Mouse (Mus musculus) myocyte (in vitro differentiated cells): ENCODE measurements around the gene Dnajb7. TPM values are rescaled to one million over a fixed set of nuclear protein-coding genes. Genes with fewer than 3 reads are reported as not detected.
A peak's percentile ranks its signal among the peaks of the same experiment; 100 is the strongest.

Experiments
- H3K27me3 ChIP-seq: one replicate; pipeline ENCODE4 v1.6.1; 2011; ENCODE audit not compliant: control insufficient read depth, insufficient read depth, insufficient read length
- H3K36me3 ChIP-seq: one replicate; pipeline ENCODE4 v1.6.1; 2011; ENCODE audit not compliant: control insufficient read depth, insufficient read depth
- H3K4me2 ChIP-seq: one replicate; pipeline ENCODE4 v1.6.1; 2011; ENCODE audit warnings: low read depth, control low read depth
- H3K4me3 ChIP-seq: one replicate; pipeline ENCODE4 v1.5.1; 2011; ENCODE audit warnings: mild to moderate bottlenecking, control low read depth, moderate library complexity
- H3K79me2 ChIP-seq: one replicate; pipeline ENCODE4 v1.6.1; 2011; ENCODE audit not compliant: control insufficient read depth, insufficient read depth
- H3ac ChIP-seq: one replicate; pipeline ENCODE4 v1.6.1; 2011; ENCODE audit not compliant: control insufficient read depth, insufficient read length
- CEBPB ChIP-seq: IDR thresholded peaks from 2 replicates; pipeline ENCODE4 v1.6.1; 2011; ENCODE audit warnings: mild to moderate bottlenecking, moderate library complexity; ENCODE audit not compliant: poor library complexity, insufficient read depth, severe bottlenecking
- E2F4 ChIP-seq: IDR thresholded peaks from one replicate; pipeline ENCODE4 v1.6.1; 2011; ENCODE audit warnings: mild to moderate bottlenecking, control low read depth, moderate library complexity; ENCODE audit not compliant: insufficient read depth
- MAX ChIP-seq: IDR thresholded peaks from one replicate; pipeline ENCODE4 v1.6.1; 2011; ENCODE audit warnings: low read depth, mild to moderate bottlenecking, control low read depth
- MYOD1 ChIP-seq, 3 experiments: IDR thresholded peaks; one replicate each; pipeline ENCODE4 v1.6.1; 2011; ENCODE audit warnings: control low read depth in 2 of 3, low read depth in 2 of 3, mild to moderate bottlenecking in 2 of 3, moderate library complexity in 1 of 3; ENCODE audit not compliant: insufficient read length in 2 of 3, control insufficient read depth in 1 of 3
- MYOG ChIP-seq, 3 experiments: IDR thresholded peaks; one replicate each; pipeline ENCODE4 v1.6.1; 2011; ENCODE audit warnings: control low read depth in 2 of 3, low read depth in 2 of 3, mild to moderate bottlenecking in 2 of 3; ENCODE audit not compliant: insufficient read length in 2 of 3, control insufficient read depth in 1 of 3, insufficient read depth in 1 of 3
- POLR2A ChIP-seq: IDR thresholded peaks from one replicate; pipeline ENCODE4 v1.6.1; 2011; ENCODE audit warnings: low read depth, mild to moderate bottlenecking, control low read depth, moderate library complexity; ENCODE audit not compliant: insufficient read length
- POLR2AphosphoS2 ChIP-seq: IDR thresholded peaks from one replicate; pipeline ENCODE4 v1.6.1; 2011; ENCODE audit warnings: low read depth, control low read depth; ENCODE audit not compliant: insufficient read length
- REST ChIP-seq: IDR thresholded peaks from one replicate; pipeline ENCODE4 v1.6.1; 2011; ENCODE audit warnings: mild to moderate bottlenecking, control low read depth, moderate library complexity; ENCODE audit not compliant: insufficient read depth, insufficient read length
- SRF ChIP-seq: IDR thresholded peaks from one replicate; pipeline ENCODE4 v1.6.1; 2011; ENCODE audit warnings: low read depth; ENCODE audit not compliant: control insufficient read depth, insufficient read length
- TCF12 ChIP-seq: IDR thresholded peaks from one replicate; pipeline ENCODE4 v1.6.1; 2011; ENCODE audit warnings: mild to moderate bottlenecking, control low read depth; ENCODE audit not compliant: poor library complexity, insufficient read depth, severe bottlenecking
- TCF3 ChIP-seq: IDR thresholded peaks from one replicate; pipeline ENCODE4 v1.6.1; 2011; ENCODE audit warnings: low read depth, control low read depth; ENCODE audit not compliant: insufficient read length
- USF1 ChIP-seq: IDR thresholded peaks from one replicate; pipeline ENCODE4 v1.6.1; 2011; ENCODE audit warnings: low read depth, mild to moderate bottlenecking, control low read depth, moderate library complexity
- polyA plus RNA-seq: library from polyadenylated mRNA; unstranded; fragments of >200 nt; fragmentation: generic; extraction: Trizol; gene quantifications from one replicate; pipeline ENCODE4 v1.2.1, GENCODE M21; 2012; ENCODE audit warnings: missing spikeins

Gene Dnajb7
- polyA plus RNA-seq, 1 experiment = 0.06 TPM

- no peaks in the 10 kb centered on the region for H3K27me3 ChIP-seq
- no peak overlapping the region for H3ac ChIP-seq
- TF ChIP-seq SRF (no peak), POLR2AphosphoS2 (no peak), MYOD1 (IDR thresholded peaks at IDR 0.05; ENCODE audit: control insufficient read depth in 1 of 3, insufficient read length in 2 of 3, low read depth in 2 of 3) (no peak), MYOG (IDR thresholded peaks at IDR 0.05; ENCODE audit: control insufficient read depth in 1 of 3, insufficient read depth in 1 of 3, insufficient read length in 2 of 3, low read depth in 2 of 3) (no peak), TCF12 (no peak), POLR2A (no peak)
- no peak overlapping the region for H3K4me3 ChIP-seq
- H3K36me3 ChIP-seq = peaks cover 45% of the 10 kb centered on the region
- H3K79me2 ChIP-seq = peaks cover 83% of the 10 kb centered on the region
- no peak overlapping the region for H3K4me2 ChIP-seq
Observed at GRCm38 (mm10) chr15:81392997-81393396, 15.1 kb downstream of the Dnajb7 start.

- Histone ChIP-seq H3ac (no peak overlapping the region), H3K4me3 (no peak overlapping the region), H3K36me3 (peaks cover 81% of the 10 kb centered on the region), H3K79me2 (peaks cover 29% of the 10 kb centered on the region), H3K4me2 (no peak overlapping the region), H3K27me3 (no peaks in the 10 kb centered on the region)
- TF ChIP-seq TCF3 (no peak), POLR2A (no peak), REST (no peak), MAX (no peak), MYOD1 (IDR thresholded peaks at IDR 0.05; ENCODE audit: control insufficient read depth in 1 of 3, insufficient read length in 2 of 3, low read depth in 2 of 3) (no peak), TCF12 (no peak)
Observed at GRCm38 (mm10) chr15:81386327-81386726, 21.8 kb downstream of the Dnajb7 start.

DNA sequence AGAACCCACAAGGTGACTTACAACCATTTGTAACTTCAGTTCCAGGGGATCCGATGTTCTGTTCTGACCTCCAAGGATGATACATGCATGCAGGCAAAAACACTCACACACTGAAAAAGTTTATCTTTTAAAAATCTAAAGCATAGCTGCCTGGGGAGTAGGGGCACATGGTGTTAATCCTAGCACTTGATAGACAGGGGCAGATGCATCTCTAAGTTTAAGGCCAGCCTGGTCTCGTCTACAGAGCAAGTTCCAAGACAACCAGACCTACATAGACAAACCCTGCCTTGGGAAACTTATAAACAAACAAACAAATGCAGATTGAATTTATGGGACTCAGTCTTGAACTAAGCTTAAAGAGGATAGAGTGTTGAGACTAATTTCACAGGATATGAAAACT lies 29.3 kb downstream of the Dnajb7 start:
- Histone ChIP-seq H3K27me3 (no peaks in the 10 kb centered on the region), H3K4me2 (no peak overlapping the region), H3K79me2 (peaks cover 9% of the 10 kb centered on the region), H3K36me3 (peaks cover 81% of the 10 kb centered on the region), H3K4me3 (no peak overlapping the region), H3ac (no peak overlapping the region)
- TF ChIP-seq USF1 (no peak), MYOD1 (IDR thresholded peaks at IDR 0.05; ENCODE audit: control insufficient read depth in 1 of 3, insufficient read length in 2 of 3, low read depth in 2 of 3) (peak in 2 of 3 experiments; percentile 69 to 77)

DNA sequence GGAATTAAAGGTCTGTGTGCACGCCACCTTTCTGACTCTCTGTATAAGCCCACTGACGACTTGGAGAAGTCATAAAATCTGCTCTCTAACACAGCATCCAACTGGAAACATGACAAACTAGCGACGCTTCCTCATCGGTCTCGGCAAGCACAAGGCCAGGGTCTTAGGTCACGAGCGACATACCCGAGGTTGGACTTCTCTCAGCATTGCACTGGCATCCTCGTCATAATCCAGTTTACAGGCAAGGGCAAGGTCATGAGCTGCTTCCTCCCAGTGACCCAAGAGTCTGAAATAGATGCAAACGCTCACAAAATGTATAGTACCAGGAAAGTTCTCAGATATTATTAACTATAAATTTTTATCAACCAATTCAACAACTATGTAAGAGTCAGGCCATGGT lies 33.5 kb downstream of the Dnajb7 start:
- Histone ChIP-seq H3K36me3 (peaks cover 79% of the 10 kb centered on the region), H3ac (no peak overlapping the region), H3K4me3 (no peak overlapping the region)

DNA sequence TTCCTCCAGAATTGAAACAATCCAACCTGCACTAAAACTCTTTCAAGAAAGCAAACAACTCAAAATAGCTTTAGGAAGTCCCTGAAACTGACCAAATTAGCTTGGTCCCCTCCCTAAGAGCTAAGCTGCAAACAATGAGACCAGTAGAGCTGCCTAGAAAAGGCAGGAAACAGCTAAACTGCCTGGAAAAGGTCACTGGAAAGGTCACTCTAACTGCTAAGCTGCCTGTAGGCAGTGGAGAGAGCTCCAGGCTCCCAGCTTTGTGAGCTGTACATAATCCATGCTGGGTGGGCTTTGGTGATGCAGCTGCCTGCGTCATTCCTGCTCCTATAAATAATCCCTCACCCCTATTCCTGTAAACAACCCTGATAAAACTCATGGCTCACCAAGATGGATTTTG lies 37.7 kb downstream of the Dnajb7 start:
- no peak overlapping the region for H3ac ChIP-seq
- no peaks in the 10 kb centered on the region for H3K27me3 ChIP-seq
- H3K79me2 ChIP-seq = no peaks in the 10 kb centered on the region

More for the DNA sequence above, 33.5 kb downstream of the Dnajb7 start:
- Histone ChIP-seq H3K79me2 (no peaks in the 10 kb centered on the region), H3K4me2 (no peak overlapping the region), H3K27me3 (no peaks in the 10 kb centered on the region)
- no peak for TF ChIP-seq TCF12
- TF ChIP-seq POLR2A = no peak
- no peak for TF ChIP-seq REST
- no peak for TF ChIP-seq MAX
- no peak for TF ChIP-seq USF1
- no peak for TF ChIP-seq E2F4
- no peak for TF ChIP-seq SRF
- no peak for TF ChIP-seq MYOD1 (IDR thresholded peaks at IDR 0.05; ENCODE audit: control insufficient read depth in 1 of 3, insufficient read length in 2 of 3, low read depth in 2 of 3)
- TF ChIP-seq POLR2AphosphoS2 = no peak
- TF ChIP-seq MYOG (IDR thresholded peaks at IDR 0.05; ENCODE audit: control insufficient read depth in 1 of 3, insufficient read depth in 1 of 3, insufficient read length in 2 of 3, low read depth in 2 of 3) = no peak
- TF ChIP-seq TCF3 = no peak

More for the DNA sequence above, 37.7 kb downstream of the Dnajb7 start:
- H3K36me3 ChIP-seq = peaks cover 88% of the 10 kb centered on the region
- TF ChIP-seq TCF12 = no peak
- no peak for TF ChIP-seq POLR2AphosphoS2
- no peak for TF ChIP-seq MYOD1 (IDR thresholded peaks at IDR 0.05; ENCODE audit: control insufficient read depth in 1 of 3, insufficient read length in 2 of 3, low read depth in 2 of 3)
- TF ChIP-seq E2F4 = no peak
- no peak for TF ChIP-seq SRF
- no peak for TF ChIP-seq TCF3
- TF ChIP-seq REST = no peak
- TF ChIP-seq CEBPB = no peak
- no peak for TF ChIP-seq USF1
- TF ChIP-seq POLR2A = no peak
- no peak for TF ChIP-seq MYOG (IDR thresholded peaks at IDR 0.05; ENCODE audit: control insufficient read depth in 1 of 3, insufficient read depth in 1 of 3, insufficient read length in 2 of 3, low read depth in 2 of 3)
- no peak for TF ChIP-seq MAX
- H3K4me3 ChIP-seq = no peak overlapping the region
- no peak overlapping the region for H3K4me2 ChIP-seq
